Mouse (Mus musculus) layer of hippocampus, adult 9-10 months (tissue): ENCODE measurements at regions not wholly inside any gene's neighbourhood (a gene's known extent, or its start where the extent isn't known, plus 50 kb on each side); places are given as distances from the start of the nearest gene placed in this dataset.
"Not testable (repeated sequence)": the region's sequence is repeated elsewhere in the genome, so short reads cannot be mapped to it uniquely, and the experiment has no call there.

Source experiments
- DNase-seq: peaks from one replicate; pipeline ENCODE4 v3.0.0; 2022; ENCODE audit warnings: low spot score

- DNase-seq = no peak
Measured at GRCm38 (mm10) chr12:51294971-51295477, 52.8 kb upstream of the G2e3 start.

DNA sequence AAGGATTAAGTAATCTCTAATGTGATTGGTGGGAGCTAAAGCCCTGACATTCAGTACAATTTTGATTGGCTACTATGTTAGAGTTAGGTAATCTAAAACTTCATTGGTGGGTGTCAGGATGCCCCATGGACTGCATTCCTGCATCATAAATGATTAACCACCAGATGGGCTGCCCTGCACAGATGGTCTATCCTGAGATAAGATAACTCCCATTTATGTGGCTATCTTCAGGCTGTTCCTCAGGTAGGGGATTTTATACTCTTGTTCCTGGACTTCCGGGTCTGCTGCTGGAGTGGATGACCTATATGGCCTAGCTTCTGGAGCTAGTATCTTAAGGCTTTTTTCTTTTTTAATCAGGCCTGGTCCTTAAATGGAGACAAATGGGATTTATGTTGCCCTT is 69.5 kb upstream of the G2e3 start:
- DNase-seq = no peak

DNA sequence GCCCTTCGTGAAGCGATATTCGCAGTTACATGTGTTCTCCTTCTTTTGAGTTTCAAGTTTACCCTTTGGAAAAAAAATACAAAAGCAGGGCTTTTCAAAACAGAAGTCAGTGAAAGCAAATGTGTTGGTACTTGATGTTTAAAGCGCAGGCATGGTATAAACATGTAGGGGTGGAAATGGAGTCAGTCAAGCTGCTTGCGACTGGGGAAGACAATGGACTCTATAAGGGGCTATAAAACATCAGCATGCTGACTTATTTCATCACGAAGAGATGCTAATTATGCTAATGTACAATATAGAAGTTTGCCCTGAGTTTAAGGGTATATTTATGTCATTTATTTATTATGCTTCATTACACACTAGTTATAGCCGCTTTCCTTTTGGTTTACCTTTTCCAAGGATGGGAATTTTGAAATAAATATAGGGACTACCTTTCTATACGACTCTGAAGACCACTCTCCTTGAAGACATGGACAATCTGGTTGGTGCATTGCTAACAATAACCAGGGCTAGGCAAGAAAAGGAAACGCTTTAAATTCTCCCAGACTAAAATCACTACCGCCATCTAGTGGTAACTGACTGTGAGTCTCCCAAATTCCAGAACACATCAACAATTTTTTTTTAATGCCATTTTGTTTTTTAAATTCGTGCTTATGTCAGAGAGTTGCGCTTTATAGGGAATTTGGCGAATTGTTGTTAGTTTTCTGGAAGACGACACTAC is 71.9 kb upstream of the G2e3 start:
- DNase-seq = no peak

GRCm38 (mm10) chr12:51273486-51273885 is 74.4 kb upstream of the G2e3 start:
- no peak for DNase-seq

- DNase-seq = no peak
Measured at GRCm38 (mm10) chr12:51242839-51243238, 105.0 kb upstream of the G2e3 start.

DNA sequence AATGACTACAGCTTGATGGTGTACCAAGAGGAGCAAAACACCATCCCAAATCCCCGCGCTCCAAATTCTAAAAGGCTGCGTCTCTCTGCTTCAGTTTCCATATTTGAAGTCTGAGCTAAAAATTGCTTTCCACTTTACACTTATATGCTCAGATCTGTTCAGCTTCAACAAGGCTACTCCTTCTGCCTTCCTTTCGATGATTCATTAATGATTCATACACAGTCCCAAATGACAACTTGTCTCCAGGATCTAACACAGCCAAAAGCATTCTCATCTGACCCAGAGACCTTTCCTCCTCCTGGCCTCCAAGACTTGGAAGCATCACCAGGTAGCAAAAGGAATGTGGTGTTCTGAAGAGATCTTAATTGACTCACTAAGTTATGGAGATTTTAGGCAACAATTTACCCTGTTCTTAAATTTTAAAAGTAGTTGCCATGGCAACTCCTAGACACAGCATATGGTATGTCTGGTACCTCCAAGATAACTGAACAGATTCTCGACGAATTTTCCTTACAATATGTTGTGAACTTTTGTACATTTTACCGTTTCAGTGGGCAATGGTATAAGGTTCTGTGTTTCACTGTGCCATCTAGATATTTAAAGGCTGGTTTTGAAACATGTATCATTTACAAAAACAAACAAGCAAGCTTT is 106.6 kb upstream of the G2e3 start:
- DNase-seq = peak; percentile 38

- no peak for DNase-seq
Measured at GRCm38 (mm10) chr12:51211691-51212090, 136.2 kb upstream of the G2e3 start.

GRCm38 (mm10) chr12:51196289-51196688 is 151.6 kb upstream of the G2e3 start:
- no peak for DNase-seq

DNA sequence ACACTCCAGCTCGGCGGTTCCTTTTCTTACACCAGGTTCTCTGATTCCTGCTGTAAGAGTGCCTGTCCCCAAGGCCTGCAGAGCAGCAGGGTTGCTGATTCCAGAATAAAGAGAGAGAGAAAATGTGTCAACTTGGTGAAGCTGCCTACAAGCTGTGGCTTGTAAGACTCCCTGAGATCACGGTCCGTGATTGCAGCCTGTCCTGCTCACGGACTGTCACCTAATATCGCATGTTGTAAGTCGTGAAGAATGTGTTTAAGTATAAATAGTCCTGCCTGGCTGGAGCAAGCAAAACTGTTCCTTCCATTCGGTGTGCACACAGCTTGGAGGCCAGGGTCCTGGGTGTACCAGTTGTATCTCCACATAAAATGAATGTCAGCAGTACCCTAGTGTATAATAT is 152.7 kb upstream of the G2e3 start:
- no peak for DNase-seq

DNA sequence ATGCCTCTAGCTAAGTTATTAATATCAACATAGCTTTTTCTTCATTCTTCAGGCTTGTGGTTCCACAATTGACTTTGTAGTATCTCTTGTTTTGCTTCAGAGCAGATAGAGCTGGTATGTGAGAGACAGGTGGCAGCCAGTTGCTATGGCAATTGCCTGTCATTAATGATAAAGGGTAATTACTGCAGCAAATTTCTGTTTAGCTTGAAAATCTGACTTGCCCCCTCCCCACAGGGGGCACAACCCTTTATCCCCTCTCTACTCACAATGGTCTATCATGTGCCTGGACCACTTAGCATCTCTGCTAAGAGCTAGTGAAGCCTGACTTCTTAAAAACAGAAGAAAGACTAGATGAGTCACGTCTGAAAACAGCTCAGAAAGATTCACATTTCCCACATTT is 157.1 kb upstream of the G2e3 start:
- no peak for DNase-seq

DNA sequence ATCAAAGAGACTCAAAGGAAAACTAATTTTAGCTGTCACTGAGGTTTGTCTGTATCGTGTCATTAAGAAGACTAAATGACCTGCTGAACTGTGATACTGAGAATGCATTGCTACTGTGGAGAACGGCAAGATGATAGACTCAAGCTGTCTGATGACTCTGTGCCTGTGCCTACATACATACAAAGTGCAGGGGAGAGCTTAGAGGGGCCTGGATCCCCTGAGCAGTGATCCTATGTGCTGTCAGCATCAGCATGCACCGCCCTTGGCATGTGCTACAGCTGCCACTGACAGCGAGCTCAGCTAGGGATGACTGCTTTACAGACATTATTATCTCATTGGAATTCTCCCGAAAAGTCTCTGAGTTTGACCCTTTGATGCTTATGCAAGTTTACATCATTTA is 157.7 kb upstream of the G2e3 start:
- no peak for DNase-seq

DNA sequence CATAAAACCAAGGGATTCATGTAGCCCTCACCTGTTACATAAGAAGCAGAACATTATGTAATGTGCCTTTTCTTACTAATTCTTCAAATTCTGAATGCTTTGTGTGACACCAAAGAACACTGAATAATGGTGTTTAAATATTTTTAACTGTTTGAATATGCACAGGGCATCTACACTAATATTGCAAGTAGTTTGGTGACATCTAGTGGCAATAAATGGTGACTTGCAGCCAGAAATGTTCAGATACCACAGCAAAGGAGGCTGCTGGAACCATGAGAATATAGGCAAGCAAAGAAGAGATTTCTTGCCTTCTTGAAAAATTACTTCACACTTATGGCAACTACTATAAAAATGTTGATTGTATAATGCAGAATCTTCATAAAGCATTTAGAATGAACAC is 159.6 kb upstream of the G2e3 start:
- peak; percentile 93 for DNase-seq

- no peak for DNase-seq
Measured at GRCm38 (mm10) chr12:51187726-51188125, 160.1 kb upstream of the G2e3 start.

DNA sequence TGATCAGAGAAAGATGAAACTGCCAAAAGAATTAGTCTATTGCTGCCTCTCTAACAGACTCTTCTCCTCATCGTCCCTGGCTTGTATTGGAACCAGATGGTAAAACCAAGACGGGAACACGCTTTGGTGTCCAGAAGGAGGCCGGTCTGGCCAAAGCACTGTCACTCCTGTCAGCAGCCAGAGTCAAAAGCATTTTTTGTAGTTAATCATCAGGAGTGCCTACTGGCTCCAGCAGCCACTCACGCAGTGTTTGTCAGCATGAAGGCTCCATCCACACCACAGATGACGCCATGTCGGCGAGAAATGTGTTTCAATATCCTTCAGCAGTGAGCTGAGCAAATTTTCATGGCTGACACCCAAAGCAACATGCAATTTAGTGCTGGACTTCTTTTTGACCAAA is 162.1 kb upstream of the G2e3 start:
- DNase-seq = no peak

- DNase-seq = no peak
Measured at GRCm38 (mm10) chr12:51174906-51175756, 172.7 kb upstream of the G2e3 start.

DNA sequence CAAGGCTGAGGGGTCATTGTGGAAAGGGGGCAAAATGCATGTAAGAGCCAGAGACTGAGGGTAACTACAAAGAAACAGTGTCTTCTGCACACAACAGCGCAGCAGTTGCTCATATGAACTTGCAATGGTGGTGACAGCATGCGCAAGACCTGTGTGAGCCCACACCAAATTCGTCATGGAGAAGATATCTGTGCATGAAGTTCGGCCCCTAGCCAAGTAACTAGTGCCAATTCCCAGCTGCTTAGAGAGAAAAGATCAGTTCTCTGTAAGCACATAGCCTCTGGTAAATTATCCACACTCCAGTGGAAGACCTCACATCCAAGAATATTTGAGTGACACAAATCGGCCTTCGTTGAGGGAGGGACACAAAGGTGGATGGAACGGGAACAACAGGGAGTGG is 182.7 kb upstream of the G2e3 start:
- no peak for DNase-seq

- no peak for DNase-seq
Measured at GRCm38 (mm10) chr12:51160995-51161394, 186.9 kb upstream of the G2e3 start.

- DNase-seq = no peak
Measured at GRCm38 (mm10) chr12:51160122-51160521, 187.7 kb upstream of the G2e3 start.

DNA sequence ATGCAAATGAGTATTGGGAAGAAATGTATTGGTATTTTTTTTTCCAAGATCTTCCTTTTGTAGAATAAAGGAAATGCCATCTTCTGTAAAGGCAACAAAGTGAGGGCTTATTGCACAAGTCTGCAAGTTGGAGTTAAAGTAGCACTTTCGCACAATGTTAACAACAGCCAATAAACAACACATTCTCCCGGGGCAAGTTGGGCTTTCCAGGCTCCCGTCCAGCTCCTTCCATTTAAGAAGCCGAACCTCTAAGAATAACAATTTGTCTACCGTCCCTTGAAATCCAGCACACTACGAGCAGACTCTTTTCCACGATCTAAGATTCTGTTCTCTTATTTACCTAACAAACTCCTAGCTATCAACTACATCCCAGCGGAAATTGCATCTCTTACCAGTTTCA is 199.9 kb upstream of the G2e3 start:
- DNase-seq = no peak

DNA sequence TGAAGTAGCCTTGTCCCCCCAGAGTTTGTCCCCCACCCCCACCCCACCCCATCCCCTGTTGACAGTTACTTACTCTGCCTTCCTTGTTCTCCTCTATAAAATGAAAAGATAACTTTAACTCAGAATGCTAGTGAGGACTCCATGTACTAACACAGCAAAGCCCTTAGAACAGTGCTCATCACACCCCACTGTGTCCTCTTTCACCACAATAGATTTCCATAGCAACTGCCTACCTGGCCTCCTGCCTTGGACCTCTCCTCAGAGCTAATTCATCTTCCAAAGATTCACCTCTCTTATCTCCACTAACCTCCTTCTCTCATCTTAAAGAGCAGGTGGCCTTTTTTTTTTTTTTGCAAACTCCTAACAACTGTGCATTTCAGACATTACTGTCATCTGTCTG is 204.0 kb upstream of the G2e3 start:
- no peak for DNase-seq

- DNase-seq = no peak
Measured at GRCm38 (mm10) chr12:51143196-51143595, 204.7 kb upstream of the G2e3 start.

GRCm38 (mm10) chr12:51133676-51134075 is 214.2 kb upstream of the G2e3 start:
- not testable (repeated sequence) for DNase-seq

GRCm38 (mm10) chr12:51128274-51128673 is 219.6 kb upstream of the G2e3 start:
- DNase-seq = no peak
